Mouse (Mus musculus) embryonic fibroblast, embryonic 13.5 days (primary cell): Measurements from ENCODE around the gene Fam189a1.

Experiments
- CTCF ChIP-seq: IDR thresholded peaks from 2 replicates; pipeline ENCODE4 v1.5.1; 2011; ENCODE audit warnings: mild to moderate bottlenecking, control low read depth, low read length, moderate library complexity, borderline replicate concordance; ENCODE audit not compliant: insufficient read depth
- POLR2A ChIP-seq: IDR thresholded peaks from 2 replicates; pipeline ENCODE4 v1.6.1; 2011; ENCODE audit warnings: low read depth, mild to moderate bottlenecking, control low read depth, low read length, moderate library complexity

DNA sequence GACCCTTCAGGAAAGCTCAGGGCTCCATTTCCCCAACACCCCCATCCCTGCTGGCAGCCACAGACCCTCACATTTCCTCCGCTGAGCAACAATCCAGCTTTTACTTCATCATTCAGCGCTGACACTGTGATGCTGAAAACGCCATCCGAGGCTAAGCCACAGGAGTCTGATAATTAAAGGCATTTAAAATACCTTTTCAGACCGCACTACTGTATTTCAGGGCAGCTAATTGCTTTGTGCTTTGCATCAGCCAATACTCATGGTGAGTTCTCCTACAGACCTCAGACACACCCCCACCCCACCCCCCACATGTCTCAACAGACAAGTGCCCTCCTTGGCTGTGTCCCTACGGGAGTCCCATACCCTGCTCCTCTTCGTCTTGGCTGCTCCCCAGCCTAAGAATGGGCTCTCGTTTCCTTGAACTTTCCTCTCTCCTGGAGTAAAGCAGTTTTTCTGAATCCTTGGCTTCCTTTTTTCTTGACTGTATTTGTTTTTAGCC lies 160.4 kb downstream of the Fam189a1 start:
- no peak for TF ChIP-seq CTCF
- TF ChIP-seq POLR2A = no peak
